Mouse (Mus musculus): ENCODE measurements around the gene Lhx6. TPM values are rescaled to one million over a fixed set of nuclear protein-coding genes. Genes with fewer than 3 reads are reported as not detected.

Gene Lhx6
- total and polyA plus RNA-seq, 3 experiments = 1.3 to 3.0 TPM; not detected in 1

DNA sequence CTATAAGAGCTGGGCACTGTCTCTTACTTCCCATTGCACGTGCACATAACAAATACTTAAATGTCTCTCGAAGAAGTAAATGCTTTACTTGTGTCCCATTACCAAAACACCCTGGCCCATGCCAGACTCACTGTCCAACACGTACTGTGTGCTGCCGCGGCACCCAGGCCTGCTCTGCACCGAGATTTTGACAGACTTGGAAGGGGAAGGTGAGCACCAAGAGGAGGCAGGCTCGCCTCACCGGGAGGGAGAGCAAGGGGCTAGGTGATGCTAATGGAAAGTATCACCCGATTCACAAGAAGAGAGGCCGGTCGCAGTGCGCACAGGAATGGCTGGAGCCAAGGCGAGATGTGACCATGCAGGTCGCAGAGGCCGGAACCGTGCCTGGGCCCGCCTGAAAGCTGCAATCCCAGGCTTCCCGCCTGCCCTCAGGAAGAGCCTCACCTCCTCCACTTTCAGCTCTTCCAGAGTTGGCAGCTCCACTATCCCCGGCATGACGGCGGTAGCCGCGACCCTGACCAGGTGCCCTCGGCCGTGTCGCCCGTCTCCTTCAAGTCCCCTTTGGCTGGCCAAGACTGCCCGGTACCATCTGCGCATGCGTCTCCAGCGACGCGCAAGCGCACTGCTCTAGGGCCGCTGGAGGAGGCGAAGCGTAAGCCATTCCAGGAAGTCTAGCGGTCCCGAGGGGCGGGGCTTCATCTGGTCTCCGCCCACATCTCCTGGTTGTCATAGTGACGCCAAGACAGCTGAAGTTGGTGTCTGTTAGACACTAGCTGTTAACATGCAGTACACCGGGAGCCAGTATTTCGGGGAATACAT, 56.3 kb downstream of the Lhx6 start, which contains the start of the genes Ndufa8 and Morn5 (continued):
- TF ChIP-seq TAL1 (IDR thresholded peaks at IDR 0.05; ENCODE audit: low read length) (no peak), GATA1 (IDR thresholded peaks at IDR 0.05; ENCODE audit: low read depth, low read length) (no peak), JUND (IDR thresholded peaks at IDR 0.05; ENCODE audit: low read depth, low read length) (no peak), CHD2 (IDR thresholded peaks at IDR 0.05; ENCODE audit: low read length) (no peak)

- Histone ChIP-seq H3K27ac (ENCODE audit: control insufficient read depth, low read depth, low read length) (no peak overlapping the region), H3K9ac (ENCODE audit: control insufficient read depth, low read depth, low read length, poor library complexity, severe bottlenecking) (peak overlapping the region; percentile 94), H3K27me3 (ENCODE audit: control insufficient read depth in 1 of 2, insufficient read depth in 2 of 2, low read length in 2 of 2) (no peaks in the 10 kb centered on the region), H3K79me2 (ENCODE audit: control insufficient read depth, insufficient read depth, low read length, poor library complexity) (peaks cover 36% of the 10 kb centered on the region), H3K4me1 (ENCODE audit: control insufficient read depth in 1 of 2, insufficient read depth in 2 of 2, low read length in 2 of 2) (peaks cover 2 to 12% of the 10 kb centered on the region in 2 experiments; a peak in 3 of 4 replicates), H3K9me3 (replicated peaks; ENCODE audit: insufficient read depth, low read length) (no peaks in the 10 kb centered on the region), H3K36me3 (ENCODE audit: control insufficient read depth in 1 of 2, insufficient read depth in 2 of 2, low read length in 2 of 2) (peaks cover 0 to 11% of the 10 kb centered on the region in 2 experiments; a peak in 3 of 4 replicates), H3K4me3 (ENCODE audit: control insufficient read depth in 1 of 2, insufficient read depth in 1 of 2, low read depth in 2 of 2, low read length in 2 of 2) (peak overlapping the region; percentile 83 to 97)
- no peak for TF ChIP-seq KAT2A (conservative IDR thresholded peaks at IDR 0.05; ENCODE audit: low read depth, low read length)
- no peak for TF ChIP-seq MAX (IDR thresholded peaks at IDR 0.05; ENCODE audit: low read length)
- no peak for TF ChIP-seq BHLHE40 (IDR thresholded peaks at IDR 0.05; ENCODE audit: borderline replicate concordance, low read depth, low read length)
- no peak for TF ChIP-seq ETS1 (IDR thresholded peaks at IDR 0.05; ENCODE audit: low read depth, low read length)
- TF ChIP-seq SIN3A (IDR thresholded peaks at IDR 0.05; ENCODE audit: low read length) = no peak
- no peak for TF ChIP-seq CTCF (IDR thresholded peaks at IDR 0.05 in 2 of 3, conservative IDR thresholded peaks at IDR 0.05 in 1 of 3; ENCODE audit: control insufficient read depth in 1 of 3, insufficient read depth in 1 of 3, low read depth in 2 of 3, low read length in 3 of 3, poor library complexity in 1 of 3, severe bottlenecking in 1 of 3)
- no peak for TF ChIP-seq ZNF384 (IDR thresholded peaks at IDR 0.05; ENCODE audit: low read depth, low read length)
- TF ChIP-seq MEF2A (IDR thresholded peaks at IDR 0.05; ENCODE audit: extremely low read depth, insufficient replicate concordance, low read depth, low read length, poor library complexity, severe bottlenecking) = no peak
- no peak for TF ChIP-seq GABPA (IDR thresholded peaks at IDR 0.05; ENCODE audit: low read depth, low read length)
- TF ChIP-seq ZKSCAN1 (IDR thresholded peaks at IDR 0.05; ENCODE audit: low read depth, low read length) = no peak
- no peak for TF ChIP-seq CHD2 (IDR thresholded peaks at IDR 0.05; ENCODE audit: low read length)
- no peak for TF ChIP-seq TCF12 (IDR thresholded peaks at IDR 0.05; ENCODE audit: low read depth, low read length)
- peak; percentile 50 for DNase-seq (ENCODE audit: low read depth, low spot score)
Observed at GRCm38 (mm10) chr2:36048164-36048563, 57.0 kb downstream of the Lhx6 start.

- Histone ChIP-seq H3K4me3 (ENCODE audit: control insufficient read depth in 1 of 2, insufficient read depth in 1 of 2, low read depth in 2 of 2, low read length in 2 of 2) (no peak overlapping the region), H3K79me2 (ENCODE audit: control insufficient read depth, insufficient read depth, low read length, poor library complexity) (peaks cover 16% of the 10 kb centered on the region; the same call in 1 of the 2 replicates), H3K9ac (ENCODE audit: control insufficient read depth, low read depth, low read length, poor library complexity, severe bottlenecking) (no peak overlapping the region), H3K9me3 (replicated peaks; ENCODE audit: insufficient read depth, low read length) (no peaks in the 10 kb centered on the region), H3K4me1 (ENCODE audit: control insufficient read depth in 1 of 2, insufficient read depth in 2 of 2, low read length in 2 of 2) (peaks cover 0 to 5% of the 10 kb centered on the region in 2 experiments; a peak in 1 of 4 replicates), H3K36me3 (ENCODE audit: control insufficient read depth in 1 of 2, insufficient read depth in 2 of 2, low read length in 2 of 2) (peaks cover 10 to 22% of the 10 kb centered on the region in 2 experiments), H3K27ac (ENCODE audit: control insufficient read depth, low read depth, low read length) (no peak overlapping the region), H3K27me3 (ENCODE audit: control insufficient read depth in 1 of 2, insufficient read depth in 2 of 2, low read length in 2 of 2) (no peaks in the 10 kb centered on the region)
- TF ChIP-seq CHD1 (IDR thresholded peaks at IDR 0.05; ENCODE audit: low read depth, low read length) (no peak), USF1 (IDR thresholded peaks at IDR 0.05; ENCODE audit: low read depth, low read length) (no peak), ELF1 (IDR thresholded peaks at IDR 0.05; ENCODE audit: low read depth, low read length) (no peak), MAFK (IDR thresholded peaks at IDR 0.05; ENCODE audit: borderline replicate concordance, low read depth, low read length) (no peak), TBP (IDR thresholded peaks at IDR 0.05; ENCODE audit: low read depth, low read length) (no peak), GABPA (IDR thresholded peaks at IDR 0.05; ENCODE audit: low read depth, low read length) (no peak), SMC3 (IDR thresholded peaks at IDR 0.05; ENCODE audit: low read depth, low read length) (no peak), ZKSCAN1 (IDR thresholded peaks at IDR 0.05; ENCODE audit: low read depth, low read length) (no peak), USF2 (IDR thresholded peaks at IDR 0.05; ENCODE audit: borderline replicate concordance in 1 of 2, insufficient read depth in 1 of 2, low read depth in 1 of 2, low read length in 2 of 2) (no peak), RCOR1 (IDR thresholded peaks at IDR 0.05; ENCODE audit: low read depth, low read length) (no peak), ZMIZ1 (IDR thresholded peaks at IDR 0.05; ENCODE audit: low read depth, low read length) (no peak), MYB (IDR thresholded peaks at IDR 0.05; ENCODE audit: low read depth, low read length) (no peak), MAX (IDR thresholded peaks at IDR 0.05; ENCODE audit: low read length) (no peak), CTCF (IDR thresholded peaks at IDR 0.05 in 2 of 3, conservative IDR thresholded peaks at IDR 0.05 in 1 of 3; ENCODE audit: control insufficient read depth in 1 of 3, insufficient read depth in 1 of 3, low read depth in 2 of 3, low read length in 3 of 3, poor library complexity in 1 of 3, severe bottlenecking in 1 of 3) (no peak), E2F4 (IDR thresholded peaks at IDR 0.05; ENCODE audit: borderline replicate concordance, low read depth, low read length) (no peak), BHLHE40 (IDR thresholded peaks at IDR 0.05; ENCODE audit: borderline replicate concordance, low read depth, low read length) (no peak)
- peak; percentile 65 for DNase-seq (ENCODE audit: low read depth, low spot score)
Observed at GRCm38 (mm10) chr2:36040872-36041271, 64.3 kb downstream of the Lhx6 start.
